Mouse (Mus musculus): ENCODE measurements around the gene Ift22. TPM values are rescaled to one million over a fixed set of nuclear protein-coding genes. Genes with fewer than 3 reads are reported as not detected.

Ift22 gene
- polyA plus RNA-seq (2012; fragmentation: generic; extraction: Trizol) = 21.6 TPM
- long read RNA-seq, experiment 1, transcript Ift22-205 (5 exons, 3,071 nt) = major isoform, 19 of 23 reads
- long read RNA-seq, experiment 1, partial matches to known transcripts = 1 of 23 reads
- long read RNA-seq, experiment 1, other reads (novel, unspliced or antisense) = 2 of 23 reads
- long read RNA-seq, experiment 2, transcript Ift22-205 (5 exons, 3,071 nt) = major isoform, 9 of 11 reads
- long read RNA-seq, experiment 2, partial matches to known transcripts = 0 of 11 reads
- long read RNA-seq, experiment 2, other reads (novel, unspliced or antisense) = 1 of 11 reads

GRCm38 (mm10) chr5:136907991-136908857, at the start of gene Ift22:
TSS of gene Ift22 (plus strand) at chr5:136908150.
- Histone ChIP-seq H3K79me3 (ENCODE audit: low read depth) (no peaks in the 10 kb centered on the region), H3K27me3 (ENCODE audit: control insufficient read depth, insufficient read depth, insufficient read length) (no peaks in the 10 kb centered on the region), H3K4me3 (ENCODE audit: insufficient read depth, poor library complexity, severe bottlenecking) (peak within 1 kb of the TSS; percentile 63), H3K36me3 (ENCODE audit: control insufficient read depth, insufficient read depth) (no peaks in the 10 kb centered on the region), H3ac (ENCODE audit: control insufficient read depth, insufficient read length, low read depth) (peak within 1 kb of the TSS; percentile 69), H3K79me2 (ENCODE audit: control insufficient read depth, insufficient read depth) (no peaks in the 10 kb centered on the region)
- TF ChIP-seq MYOD1 (IDR thresholded peaks at IDR 0.05; ENCODE audit: control insufficient read depth, insufficient read length, low read depth) = peak; percentile 32
- no peak for TF ChIP-seq CEBPB (IDR thresholded peaks at IDR 0.05; ENCODE audit: low read depth)

GRCm38 (mm10) chr5:136861191-136861940, 46.6 kb upstream of the Ift22 start:
- Histone ChIP-seq H3K79me3 (ENCODE audit: low read depth) (no peaks in the 10 kb centered on the region), H3K36me3 (ENCODE audit: control insufficient read depth, insufficient read depth) (no peaks in the 10 kb centered on the region), H3K4me3 (ENCODE audit: insufficient read depth, poor library complexity, severe bottlenecking) (no peak overlapping the region), H3K27me3 (ENCODE audit: control insufficient read depth, insufficient read depth, insufficient read length) (peaks cover 4% of the 10 kb centered on the region), H3ac (ENCODE audit: control insufficient read depth, insufficient read length, low read depth) (no peak overlapping the region), H3K79me2 (ENCODE audit: control insufficient read depth, insufficient read depth) (no peaks in the 10 kb centered on the region)
- TF ChIP-seq MYOD1 (IDR thresholded peaks at IDR 0.05; ENCODE audit: control insufficient read depth, insufficient read length, low read depth) (no peak), CTCF (IDR thresholded peaks at IDR 0.05; ENCODE audit: control insufficient read depth, insufficient read depth, insufficient read length) (no peak), MYOG (IDR thresholded peaks at IDR 0.05; ENCODE audit: control insufficient read depth, extremely low read depth, insufficient read length) (no peak), USF1 (IDR thresholded peaks at IDR 0.05; ENCODE audit: low read depth) (no peak), FOSL1 (IDR thresholded peaks at IDR 0.05; ENCODE audit: insufficient read depth, low read length, poor library complexity, severe bottlenecking) (no peak), CEBPB (IDR thresholded peaks at IDR 0.05; ENCODE audit: low read depth) (no peak), MAX (IDR thresholded peaks at IDR 0.05) (no peak)

DNA sequence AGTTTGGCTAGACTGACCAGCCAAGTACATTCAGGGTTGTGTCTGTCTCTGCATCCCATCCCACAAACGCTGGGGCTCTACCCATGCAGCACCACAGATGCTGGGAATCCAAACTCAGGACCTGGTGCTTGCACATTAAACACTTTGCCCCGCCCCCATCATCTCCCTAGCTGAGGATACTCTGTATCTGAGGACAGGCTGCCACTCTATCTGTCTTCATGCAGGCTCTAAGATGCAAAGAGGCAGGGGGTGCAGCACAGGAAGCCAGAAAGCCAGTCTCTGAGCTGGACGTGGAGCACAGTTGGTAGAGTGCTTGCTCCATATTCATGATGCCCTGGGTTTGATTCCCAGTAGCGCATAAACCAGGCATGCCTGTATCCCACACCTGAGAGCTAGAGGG, 45.1 kb upstream of the Ift22 start:
- Histone ChIP-seq H3K4me3 (ENCODE audit: insufficient read depth, poor library complexity, severe bottlenecking) (no peak overlapping the region), H3ac (ENCODE audit: control insufficient read depth, insufficient read length, low read depth) (no peak overlapping the region), H3K36me3 (ENCODE audit: control insufficient read depth, insufficient read depth) (no peaks in the 10 kb centered on the region), H3K27me3 (ENCODE audit: control insufficient read depth, insufficient read depth, insufficient read length) (peaks cover 4% of the 10 kb centered on the region), H3K79me3 (ENCODE audit: low read depth) (no peaks in the 10 kb centered on the region), H3K79me2 (ENCODE audit: control insufficient read depth, insufficient read depth) (no peaks in the 10 kb centered on the region)
- TF ChIP-seq MAX (IDR thresholded peaks at IDR 0.05) = no peak
- no peak for TF ChIP-seq MYOG (IDR thresholded peaks at IDR 0.05; ENCODE audit: control insufficient read depth, extremely low read depth, insufficient read length)
- no peak for TF ChIP-seq FOSL1 (IDR thresholded peaks at IDR 0.05; ENCODE audit: insufficient read depth, low read length, poor library complexity, severe bottlenecking)
- TF ChIP-seq CEBPB (IDR thresholded peaks at IDR 0.05; ENCODE audit: low read depth) = no peak
- TF ChIP-seq USF1 (IDR thresholded peaks at IDR 0.05; ENCODE audit: low read depth) = no peak
- TF ChIP-seq CTCF (IDR thresholded peaks at IDR 0.05; ENCODE audit: control insufficient read depth, insufficient read depth, insufficient read length) = no peak
- no peak for TF ChIP-seq MYOD1 (IDR thresholded peaks at IDR 0.05; ENCODE audit: control insufficient read depth, insufficient read length, low read depth)

GRCm38 (mm10) chr5:136863276-136863675, 44.7 kb upstream of the Ift22 start:
- TF ChIP-seq CTCF (IDR thresholded peaks at IDR 0.05; ENCODE audit: control insufficient read depth, insufficient read depth, insufficient read length) = no peak
- TF ChIP-seq MYOG (IDR thresholded peaks at IDR 0.05; ENCODE audit: control insufficient read depth, extremely low read depth, insufficient read length) = no peak
- TF ChIP-seq FOSL1 (IDR thresholded peaks at IDR 0.05; ENCODE audit: insufficient read depth, low read length, poor library complexity, severe bottlenecking) = no peak
- no peak for TF ChIP-seq CEBPB (IDR thresholded peaks at IDR 0.05; ENCODE audit: low read depth)
- TF ChIP-seq MAX (IDR thresholded peaks at IDR 0.05) = no peak
- no peak for TF ChIP-seq MYOD1 (IDR thresholded peaks at IDR 0.05; ENCODE audit: control insufficient read depth, insufficient read length, low read depth)
- no peak for TF ChIP-seq USF1 (IDR thresholded peaks at IDR 0.05; ENCODE audit: low read depth)
- Histone ChIP-seq H3K36me3 (ENCODE audit: control insufficient read depth, insufficient read depth) (no peaks in the 10 kb centered on the region), H3K4me3 (ENCODE audit: insufficient read depth, poor library complexity, severe bottlenecking) (no peak overlapping the region), H3K79me2 (ENCODE audit: control insufficient read depth, insufficient read depth) (no peaks in the 10 kb centered on the region), H3K79me3 (ENCODE audit: low read depth) (no peaks in the 10 kb centered on the region), H3K27me3 (ENCODE audit: control insufficient read depth, insufficient read depth, insufficient read length) (peaks cover 4% of the 10 kb centered on the region), H3ac (ENCODE audit: control insufficient read depth, insufficient read length, low read depth) (no peak overlapping the region)

- H3K79me2 ChIP-seq (ENCODE audit: control insufficient read depth, insufficient read depth) = no peaks in the 10 kb centered on the region
- H3ac ChIP-seq (ENCODE audit: control insufficient read depth, insufficient read length, low read depth) = no peak overlapping the region
- H3K4me3 ChIP-seq (ENCODE audit: insufficient read depth, poor library complexity, severe bottlenecking) = no peak overlapping the region
- H3K36me3 ChIP-seq (ENCODE audit: control insufficient read depth, insufficient read depth) = no peaks in the 10 kb centered on the region
- no peaks in the 10 kb centered on the region for H3K79me3 ChIP-seq (ENCODE audit: low read depth)
- peaks cover 4% of the 10 kb centered on the region for H3K27me3 ChIP-seq (ENCODE audit: control insufficient read depth, insufficient read depth, insufficient read length)
- TF ChIP-seq CTCF (IDR thresholded peaks at IDR 0.05; ENCODE audit: control insufficient read depth, insufficient read depth, insufficient read length) (no peak), MAX (IDR thresholded peaks at IDR 0.05) (no peak), FOSL1 (IDR thresholded peaks at IDR 0.05; ENCODE audit: insufficient read depth, low read length, poor library complexity, severe bottlenecking) (no peak), CEBPB (IDR thresholded peaks at IDR 0.05; ENCODE audit: low read depth) (no peak), MYOG (IDR thresholded peaks at IDR 0.05; ENCODE audit: control insufficient read depth, extremely low read depth, insufficient read length) (no peak), USF1 (IDR thresholded peaks at IDR 0.05; ENCODE audit: low read depth) (no peak), MYOD1 (IDR thresholded peaks at IDR 0.05; ENCODE audit: control insufficient read depth, insufficient read length, low read depth) (no peak)
Measured at GRCm38 (mm10) chr5:136863961-136864674, 43.8 kb upstream of the Ift22 start.

Measured in C2C12 (cell line).